Mouse (Mus musculus) granulocyte monocyte progenitor cell, adult 5-6 weeks (primary cell): ENCODE data around the gene Pgc. TPM values are rescaled to one million over a fixed set of nuclear protein-coding genes. Genes with fewer than 3 reads are reported as not detected.
A peak's percentile ranks its signal among the peaks of the same experiment; 100 is the strongest.

Experiments
- ATAC-seq: replicated peaks from 2 replicates; pipeline ENCODE4 v1.8.0; 2016; ENCODE audit warnings: mild to moderate bottlenecking, moderate TSS enrichment, inconsistent platforms; ENCODE audit not compliant: poor library complexity, severe bottlenecking
- total RNA-seq, 2 experiments: library from RNA; stranded (forward) in 1 of 2; stranded (reverse) in 1 of 2; fragments of 200-712, 200-1000 nt in 1 of 2; fragments of >200 nt in 1 of 2; fragmentation: Nextera tagmentation in 1 of 2; gene quantifications; 2 replicates each; pipeline ENCODE4 v1.2.3; 2014 to 2017

Pgc gene
- total RNA-seq, 2 experiments from 2014 or later = not detected

GRCm38 (mm10) chr17:47706196-47706595, 20.4 kb upstream of the Pgc start:
- ATAC-seq = no peak

- ATAC-seq = no peak
Measured at GRCm38 (mm10) chr17:47707961-47708360, 18.7 kb upstream of the Pgc start.

GRCm38 (mm10) chr17:47708972-47709371, 17.7 kb upstream of the Pgc start:
- no peak for ATAC-seq

- no peak for ATAC-seq
Measured at GRCm38 (mm10) chr17:47710036-47710435, 16.6 kb upstream of the Pgc start.

- no peak for ATAC-seq
Measured at GRCm38 (mm10) chr17:47711883-47712282, 14.8 kb upstream of the Pgc start.

GRCm38 (mm10) chr17:47712889-47713571, 13.6 kb upstream of the Pgc start:
- no peak for ATAC-seq

- ATAC-seq = peak; percentile 83
Measured at GRCm38 (mm10) chr17:47715037-47715436, 11.6 kb upstream of the Pgc start.

GRCm38 (mm10) chr17:47721183-47721582, 5.5 kb upstream of the Pgc start:
- no peak for ATAC-seq

- ATAC-seq = no peak
Measured at GRCm38 (mm10) chr17:47730633-47731575, 4.3 kb downstream of the Pgc start.

- ATAC-seq = no peak
Measured at GRCm38 (mm10) chr17:47735553-47736100, 9.0 kb downstream of the Pgc start.

GRCm38 (mm10) chr17:47736856-47737255, 10.2 kb downstream of the Pgc start, which contains the start of gene Tfeb:
TSS of gene Tfeb (plus strand) at chr17:47737030.
- peak; percentile 80 for ATAC-seq

- ATAC-seq = peak; percentile 71
Measured at GRCm38 (mm10) chr17:47737271-47738065, 10.8 kb downstream of the Pgc start.

GRCm38 (mm10) chr17:47738066-47738878, 11.6 kb downstream of the Pgc start:
- ATAC-seq = peak; percentile 33

GRCm38 (mm10) chr17:47738879-47739798, 12.5 kb downstream of the Pgc start:
- no peak for ATAC-seq

GRCm38 (mm10) chr17:47740186-47740585, 13.5 kb downstream of the Pgc start:
- ATAC-seq = no peak

GRCm38 (mm10) chr17:47742991-47743734, 16.5 kb downstream of the Pgc start:
- peak; percentile 47 for ATAC-seq

GRCm38 (mm10) chr17:47744086-47744485, 17.4 kb downstream of the Pgc start:
- no peak for ATAC-seq
